ENCODE assay signal across 9 mouse cellular contexts in genomic region chr15:94254091-94254860, GRCm38 (mm10).
DNase-seq lines count a peak whose midpoint lies in the region; ATAC-seq and TF ChIP-seq lines count a peak whose summit lies in the region.
"Had no signal": no experiment of that assay in that cellular context is flagged by ENCODE, and none has a peak within 500 bp of the region (broad histone marks: within the 10 kb centered on the region; RNA-seq: fewer than 3 reads in every experiment).

No protein-coding gene starts in this region.

- peak overlapping the region; percentile 46 for H3K27ac ChIP-seq in forebrain, embryonic 15.5 days (replicated peaks)
- H3K27ac ChIP-seq in forebrain, embryonic 12.5 days, result no peak overlapping the region
- H3K27ac ChIP-seq in liver, postnatal 0 days (ENCODE audit: low read depth), result no peak overlapping the region
- no peak overlapping the region for H3K27ac ChIP-seq in liver, embryonic 12.5 days
- H3K27ac ChIP-seq in neural tube, embryonic 14.5 days (ENCODE audit: low read depth, low read length), result no peak overlapping the region

- no peak overlapping the region for H3K9ac ChIP-seq in forebrain, embryonic 15.5 days (replicated peaks)
- no peak overlapping the region for H3K9ac ChIP-seq in forebrain, embryonic 12.5 days
- H3K9ac ChIP-seq in liver, postnatal 0 days (replicated peaks), result no peak overlapping the region
- no peak overlapping the region for H3K9ac ChIP-seq in liver, embryonic 12.5 days
- no peak overlapping the region for H3K9ac ChIP-seq in neural tube, embryonic 14.5 days (replicated peaks; ENCODE audit: low read depth, low read length)
- H3K9ac ChIP-seq: heart, embryonic 12.5 days had no signal

- peak; percentile 81 for ATAC-seq in forebrain, embryonic 15.5 days (replicated peaks)
- ATAC-seq in forebrain, embryonic 12.5 days (ENCODE audit: low FRiP score), result no peak
- no peak for ATAC-seq in liver, postnatal 0 days
- no peak for ATAC-seq in liver, embryonic 12.5 days
- ATAC-seq in neural tube, embryonic 14.5 days (ENCODE audit: low read depth), result peak; percentile 54; the same call in 1 of the 2 replicates

- no peaks in the 10 kb centered on the region for H3K36me3 ChIP-seq in forebrain, embryonic 15.5 days
- H3K36me3 ChIP-seq in forebrain, embryonic 12.5 days (replicated peaks), result no peaks in the 10 kb centered on the region
- H3K36me3 ChIP-seq in liver, postnatal 0 days (replicated peaks; ENCODE audit: insufficient read depth, low read length), result no peaks in the 10 kb centered on the region
- H3K36me3 ChIP-seq in liver, embryonic 12.5 days, result no peaks in the 10 kb centered on the region
- no peaks in the 10 kb centered on the region for H3K36me3 ChIP-seq in neural tube, embryonic 14.5 days (ENCODE audit: control insufficient read depth, insufficient read depth, low read length)
- H3K36me3 ChIP-seq: heart, embryonic 12.5 days had no signal

- 0 out of 2 replicates have a peak, but pooled peaks have one; percentile 7 for TF ChIP-seq CTCF in liver, postnatal 0 days (IDR thresholded peaks at IDR 0.05; ENCODE audit: low read depth)

- peaks cover 18% of the 10 kb centered on the region for H3K4me1 ChIP-seq in forebrain, embryonic 15.5 days
- 0 out of 2 replicates have a peak, but pooled peaks cover 4% of the 10 kb centered on the region for H3K4me1 ChIP-seq in forebrain, embryonic 12.5 days
- no peaks in the 10 kb centered on the region for H3K4me1 ChIP-seq in liver, postnatal 0 days (ENCODE audit: insufficient read depth)
- no peaks in the 10 kb centered on the region for H3K4me1 ChIP-seq in liver, embryonic 12.5 days
- no peaks in the 10 kb centered on the region for H3K4me1 ChIP-seq in neural tube, embryonic 14.5 days (ENCODE audit: control insufficient read depth, insufficient read depth, low read length)

- H3K27me3 ChIP-seq in forebrain, embryonic 15.5 days, result no peaks in the 10 kb centered on the region
- no peaks in the 10 kb centered on the region for H3K27me3 ChIP-seq in forebrain, embryonic 12.5 days
- no peaks in the 10 kb centered on the region for H3K27me3 ChIP-seq in liver, postnatal 0 days (ENCODE audit: insufficient read depth, low read length)
- H3K27me3 ChIP-seq in liver, embryonic 12.5 days (replicated peaks), result no peaks in the 10 kb centered on the region
- no peaks in the 10 kb centered on the region for H3K27me3 ChIP-seq in neural tube, embryonic 14.5 days (ENCODE audit: control insufficient read depth, insufficient read depth, low read length)
- H3K27me3 ChIP-seq: heart, embryonic 12.5 days had no signal

- peak overlapping the region; percentile 20; the same call in 1 of the 2 replicates for H3K4me2 ChIP-seq in forebrain, embryonic 15.5 days (replicated peaks)
- H3K4me2 ChIP-seq in forebrain, embryonic 12.5 days, result no peak overlapping the region
- no peak overlapping the region for H3K4me2 ChIP-seq in liver, postnatal 0 days (ENCODE audit: low read depth, low read length)
- H3K4me2 ChIP-seq in liver, embryonic 12.5 days, result no peak overlapping the region
- no peak overlapping the region for H3K4me2 ChIP-seq in neural tube, embryonic 14.5 days (ENCODE audit: low read depth, low read length)
- H3K4me2 ChIP-seq: heart, embryonic 12.5 days had no signal

- TF ChIP-seq EP300 in liver, postnatal 0 days (IDR thresholded peaks at IDR 0.05; ENCODE audit: low read depth), result no peak

- no peak for DNase-seq in liver, postnatal 0 days
- peak; percentile 57 to 58 for DNase-seq in frontal cortex, postnatal 10 days (ENCODE audit: low spot score in 2 of 2)
- DNase-seq in testis, postnatal 14 days (ENCODE audit: low spot score), result no peak
- DNase-seq in adrenal gland, adult 8-10 months, result no peak

- no peak overlapping the region for H3K4me3 ChIP-seq in forebrain, embryonic 15.5 days
- no peak overlapping the region for H3K4me3 ChIP-seq in forebrain, embryonic 12.5 days (replicated peaks)
- no peak overlapping the region for H3K4me3 ChIP-seq in liver, postnatal 0 days (ENCODE audit: low read depth, low read length)
- H3K4me3 ChIP-seq in liver, embryonic 12.5 days, result no peak overlapping the region
- no peak overlapping the region for H3K4me3 ChIP-seq in neural tube, embryonic 14.5 days (ENCODE audit: low read depth, low read length)
- H3K4me3 ChIP-seq: heart, embryonic 12.5 days had no signal

- no peaks in the 10 kb centered on the region for H3K9me3 ChIP-seq in forebrain, embryonic 15.5 days
- no peaks in the 10 kb centered on the region for H3K9me3 ChIP-seq in forebrain, embryonic 12.5 days
- H3K9me3 ChIP-seq in liver, postnatal 0 days (ENCODE audit: low read length), result no peaks in the 10 kb centered on the region
- H3K9me3 ChIP-seq in liver, embryonic 12.5 days (replicated peaks), result no peaks in the 10 kb centered on the region
- no peaks in the 10 kb centered on the region for H3K9me3 ChIP-seq in neural tube, embryonic 14.5 days (ENCODE audit: control insufficient read depth, low read length)
- H3K9me3 ChIP-seq: heart, embryonic 12.5 days had no signal

- 44% methylated on average over 14 of the region's 14 CpGs for WGBS in forebrain, embryonic 15.5 days
- 84% methylated on average over 14 of the region's 14 CpGs for WGBS in forebrain, embryonic 12.5 days
- 76% methylated on average over 14 of the region's 14 CpGs for WGBS in liver, postnatal 0 days (ENCODE audit: insufficient replicate concordance)
- 75% methylated on average over 14 of the region's 14 CpGs for WGBS in liver, embryonic 12.5 days (ENCODE audit: insufficient replicate concordance)
- 65% methylated on average over 14 of the region's 14 CpGs for WGBS in neural tube, embryonic 14.5 days

Comparison
In these comparisons a context has a peak if more than half of its experiments do, and no peak if none do; other contexts are left out.
1. ATAC-seq: peak in forebrain, embryonic 15.5 days (single experiment) and neural tube, embryonic 14.5 days (single experiment); none in forebrain, embryonic 12.5 days (single experiment), liver, postnatal 0 days (single experiment) and liver, embryonic 12.5 days (single experiment).
2. DNase-seq: peak in frontal cortex, postnatal 10 days (2 of 2); none in liver, postnatal 0 days (single experiment), testis, postnatal 14 days (single experiment) and adrenal gland, adult 8-10 months (single experiment).